Mouse (Mus musculus) lung, embryonic 16.5 days (tissue): ENCODE measurements around the gene Mpg. TPM values are rescaled to one million over a fixed set of nuclear protein-coding genes. Genes with fewer than 3 reads are reported as not detected.

Experiments
- ATAC-seq: fragments of 200-750 bp; cut with Nextera tagmentation; 2 replicates; pipeline ENCODE4 v1.8.0; 2017; ENCODE audit warnings: low read depth, mild to moderate bottlenecking, moderate library complexity
- H3K27ac ChIP-seq: fragments of 300-500 bp; sonication (generic); 2 replicates; pipeline ENCODE4 v1.5.1; 2014; ENCODE audit warnings: mild to moderate bottlenecking, control low read depth, low read length
- H3K27me3 ChIP-seq: fragments of 300-500 bp; sonication (generic); 2 replicates; pipeline ENCODE4 v1.6.1; 2014; ENCODE audit warnings: low read depth, low read length, mixed read lengths; ENCODE audit not compliant: control insufficient read depth, insufficient read depth
- H3K36me3 ChIP-seq: fragments of 300-500 bp; sonication (generic); 2 replicates; pipeline ENCODE4 v1.6.1; 2014; ENCODE audit warnings: low read length; ENCODE audit not compliant: control insufficient read depth, insufficient read depth
- H3K4me1 ChIP-seq: fragments of 300-500 bp; sonication (generic); replicated peaks from 2 replicates; pipeline ENCODE4 v1.6.1; 2014; ENCODE audit warnings: low read length, mixed read lengths; ENCODE audit not compliant: control insufficient read depth, insufficient read depth
- H3K4me2 ChIP-seq: fragments of 300-500 bp; sonication (generic); 2 replicates; pipeline ENCODE4 v1.6.1; 2014; ENCODE audit warnings: low read depth, low read length, control low read depth
- H3K4me3 ChIP-seq: fragments of 300-500 bp; sonication (generic); 2 replicates; pipeline ENCODE4 v1.5.1; 2014; ENCODE audit warnings: mild to moderate bottlenecking, low read length, control low read depth
- H3K9ac ChIP-seq: fragments of 300-500 bp; sonication (generic); 2 replicates; pipeline ENCODE4 v1.6.1; 2014; ENCODE audit warnings: low read length, control low read depth
- H3K9me3 ChIP-seq: fragments of 300-500 bp; sonication (generic); 2 replicates; pipeline ENCODE4 v1.6.1; 2016; ENCODE audit warnings: low read length; ENCODE audit not compliant: control insufficient read depth
- WGBS: fragments of 180-500 bp; shearing (Covaris S2); extraction: QIAGEN DNeasy Blood & Tissue Kit; methylation state at CpG from one replicate; pipeline ENCODE4 v1.1.7; 2014; 5-methylcytosine and 5-hydroxymethylcytosine counted together
- polyA plus RNA-seq: library from polyadenylated mRNA; unstranded; fragments of >200 nt; fragmentation: Nextera tagmentation; extraction: Ambion mirVana; gene quantifications from 2 replicates; pipeline ENCODE4 v1.2.1, GENCODE M21; 2015

Gene Mpg
- polyA plus RNA-seq, 1 experiment from 2014 or later, result 37.9 TPM

GRCm38 (mm10) chr11:32235646-32236045 is 9.3 kb downstream of the Mpg start:
- peak; percentile 73 for ATAC-seq
- Histone ChIP-seq H3K4me3 (no peak overlapping the region), H3K9ac (no peak overlapping the region), H3K36me3 (peaks cover 34% of the 10 kb centered on the region), H3K27ac (peak overlapping the region; percentile 44; the same call in 1 of the 2 replicates), H3K4me1 (peaks cover 9% of the 10 kb centered on the region), H3K9me3 (no peaks in the 10 kb centered on the region), H3K4me2 (no peak overlapping the region), H3K27me3 (no peaks in the 10 kb centered on the region)
- WGBS, result 34% methylated on average over 3 of the region's 3 CpGs

DNA sequence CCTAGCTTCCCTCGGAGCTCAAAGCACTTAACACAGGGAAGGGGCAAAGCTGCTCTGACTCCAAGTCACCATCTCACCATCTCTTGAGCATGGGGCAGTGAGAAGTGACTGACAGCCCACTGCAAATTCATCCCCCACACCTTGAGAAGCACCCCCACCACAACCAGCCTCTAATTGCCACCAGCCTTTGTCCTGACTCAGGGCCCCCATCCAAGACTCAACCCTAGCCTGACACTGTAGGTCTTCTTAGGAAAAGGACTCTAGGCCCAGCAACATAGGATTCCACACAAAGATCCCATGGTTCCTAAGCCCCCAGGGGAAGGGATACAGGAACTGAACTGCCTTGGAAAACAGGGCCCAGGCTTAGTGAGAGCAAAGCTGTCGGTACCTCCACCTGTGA is 9.8 kb downstream of the Mpg start:
- Histone ChIP-seq H3K9me3 (no peaks in the 10 kb centered on the region), H3K9ac (no peak overlapping the region), H3K4me3 (no peak overlapping the region), H3K27me3 (no peaks in the 10 kb centered on the region), H3K36me3 (peaks cover 33% of the 10 kb centered on the region), H3K27ac (no peak overlapping the region), H3K4me1 (peaks cover 9% of the 10 kb centered on the region), H3K4me2 (no peak overlapping the region)
- no peak for ATAC-seq
- WGBS, result 66% methylated on average over 2 of the region's 2 CpGs

GRCm38 (mm10) chr11:32236712-32237410 is 10.6 kb downstream of the Mpg start:
- Histone ChIP-seq H3K27ac (no peak overlapping the region), H3K27me3 (no peaks in the 10 kb centered on the region), H3K36me3 (peaks cover 29% of the 10 kb centered on the region), H3K9me3 (no peaks in the 10 kb centered on the region), H3K4me2 (no peak overlapping the region), H3K9ac (no peak overlapping the region), H3K4me1 (peaks cover 9% of the 10 kb centered on the region), H3K4me3 (no peak overlapping the region)
- no peak for ATAC-seq
- WGBS, result 57% methylated on average over 9 of the region's 9 CpGs

DNA sequence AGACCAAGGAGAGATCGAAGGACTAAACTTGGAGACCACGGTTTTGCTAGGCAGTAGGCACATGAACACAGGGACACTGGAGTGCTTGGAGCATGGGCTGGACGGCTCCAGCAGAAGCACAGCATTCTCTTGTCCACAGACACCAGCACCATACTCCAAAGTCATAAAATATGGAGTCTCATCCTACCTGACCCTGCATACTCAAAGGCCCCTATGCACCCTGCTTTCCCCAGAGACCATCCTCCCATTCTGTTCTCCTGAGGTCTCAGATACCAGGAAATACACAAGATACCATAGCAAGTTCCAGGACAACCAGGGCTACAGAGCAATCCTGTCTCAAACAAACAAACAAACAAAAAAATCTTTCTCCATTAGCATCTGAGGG is 11.1 kb downstream of the Mpg start:
- Histone ChIP-seq H3K4me2 (no peak overlapping the region), H3K27me3 (no peaks in the 10 kb centered on the region), H3K27ac (no peak overlapping the region), H3K4me3 (no peak overlapping the region), H3K9ac (no peak overlapping the region), H3K4me1 (peaks cover 9% of the 10 kb centered on the region), H3K36me3 (peaks cover 25% of the 10 kb centered on the region), H3K9me3 (no peaks in the 10 kb centered on the region)
- no peak for ATAC-seq
- 89% methylated on average over 3 of the region's 3 CpGs for WGBS

- Histone ChIP-seq H3K9ac (no peak overlapping the region), H3K27me3 (no peaks in the 10 kb centered on the region), H3K4me1 (peaks cover 9% of the 10 kb centered on the region), H3K4me2 (no peak overlapping the region), H3K4me3 (no peak overlapping the region), H3K9me3 (no peaks in the 10 kb centered on the region), H3K27ac (no peak overlapping the region), H3K36me3 (peaks cover 21% of the 10 kb centered on the region)
- ATAC-seq, result 0 out of 2 replicates have a peak, but pooled peaks have one; percentile 37
- 68% methylated on average over 5 of the region's 5 CpGs for WGBS
These were observed 12.0 kb downstream of the Mpg start for GRCm38 (mm10) chr11:32238093-32238860.

- no peak for ATAC-seq
- Histone ChIP-seq H3K9me3 (no peaks in the 10 kb centered on the region), H3K36me3 (peaks cover 14% of the 10 kb centered on the region)
These were observed 15.1 kb downstream of the Mpg start for GRCm38 (mm10) chr11:32241391-32241790.

DNA sequence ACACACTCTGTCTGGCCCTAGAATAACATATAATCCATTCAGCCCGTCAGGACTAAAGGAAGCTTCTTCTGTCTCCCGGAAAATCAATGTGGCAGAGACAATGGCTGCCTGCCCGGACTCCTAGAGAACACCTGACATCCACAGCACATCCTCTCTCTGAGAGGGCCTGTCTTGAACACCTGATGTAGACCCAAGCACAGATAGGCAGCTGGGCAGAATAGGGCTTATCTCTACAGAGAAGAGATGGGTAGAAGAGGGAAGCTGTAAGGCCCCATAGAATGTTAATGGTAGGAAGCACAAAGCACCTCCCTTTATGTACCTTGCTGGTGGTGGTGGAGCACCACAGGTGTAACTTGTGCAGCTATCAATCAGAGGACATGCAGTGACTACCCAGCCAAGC is 15.9 kb downstream of the Mpg start:
- H3K4me1 ChIP-seq, result no peaks in the 10 kb centered on the region
- WGBS, result 86% methylated on average over 3 of the region's 3 CpGs
- no peak overlapping the region for H3K27ac ChIP-seq
- no peak overlapping the region for H3K4me3 ChIP-seq
- no peaks in the 10 kb centered on the region for H3K9me3 ChIP-seq
- no peaks in the 10 kb centered on the region for H3K27me3 ChIP-seq
- no peak for ATAC-seq
- no peak overlapping the region for H3K9ac ChIP-seq
- no peak overlapping the region for H3K4me2 ChIP-seq
- peaks cover 11% of the 10 kb centered on the region for H3K36me3 ChIP-seq

More at GRCm38 (mm10) chr11:32241391-32241790, 15.1 kb downstream of the Mpg start:
- no peak overlapping the region for H3K9ac ChIP-seq
- no peak overlapping the region for H3K4me2 ChIP-seq
- H3K4me3 ChIP-seq, result no peak overlapping the region
- no peaks in the 10 kb centered on the region for H3K27me3 ChIP-seq
- H3K4me1 ChIP-seq, result no peaks in the 10 kb centered on the region; the same call in 1 of the 2 replicates
- H3K27ac ChIP-seq, result no peak overlapping the region

DNA sequence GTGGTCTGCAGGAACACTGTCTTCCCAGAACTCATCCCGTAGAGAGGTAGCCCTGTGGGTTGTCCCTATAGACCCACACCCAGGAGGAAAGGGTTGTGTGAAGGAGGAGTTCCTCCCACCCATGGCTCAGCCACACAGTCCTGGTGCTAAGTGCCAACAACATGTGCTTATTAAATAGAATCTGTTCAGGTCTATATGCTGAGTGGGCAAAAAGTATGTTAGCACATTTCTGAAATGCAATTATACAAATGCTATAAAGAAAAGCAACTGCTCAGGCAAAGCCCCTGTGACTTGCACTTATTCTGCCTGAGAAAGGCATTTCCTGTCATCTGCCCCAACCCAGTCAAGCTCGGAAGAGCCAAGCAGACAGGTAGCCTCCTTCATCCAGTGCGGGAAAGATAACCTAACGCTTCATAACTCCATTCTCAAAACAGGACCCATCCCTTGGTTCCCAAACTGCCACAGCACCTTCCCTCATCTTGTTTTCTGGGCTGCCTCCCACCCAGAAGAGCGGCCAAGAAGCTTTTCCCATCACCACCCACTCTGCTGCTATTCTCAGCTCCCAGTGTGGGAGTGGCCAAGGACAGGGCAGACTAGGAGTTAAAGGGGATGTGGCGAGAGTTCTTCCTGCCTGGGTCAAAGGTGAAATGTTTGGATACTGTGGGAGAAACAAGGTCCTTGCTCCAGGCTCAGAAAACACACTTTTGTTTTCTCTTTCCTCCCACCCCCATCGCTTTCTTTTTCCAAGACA is 17.1 kb downstream of the Mpg start:
- peak overlapping the region; percentile 33; the same call in 1 of the 2 replicates for H3K27ac ChIP-seq

DNA sequence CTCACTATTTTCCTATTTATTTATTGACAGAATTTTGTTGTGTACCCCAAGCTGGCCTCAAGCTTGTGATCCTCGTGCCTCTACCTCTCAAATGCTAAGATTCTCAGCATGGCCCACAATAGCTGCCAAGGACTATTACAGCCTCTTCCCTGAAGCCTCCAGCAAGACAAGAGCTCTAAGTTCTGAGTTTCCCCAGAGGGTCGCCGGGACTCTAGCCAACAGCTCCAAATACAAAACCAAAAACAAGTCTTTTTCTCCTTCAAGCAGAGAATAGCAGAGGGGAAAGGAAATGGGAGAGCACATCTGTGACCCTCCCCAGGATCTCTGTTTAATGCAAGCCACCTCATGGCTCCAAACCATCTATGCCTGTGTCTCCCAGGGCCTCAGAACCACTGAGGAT is 17.8 kb downstream of the Mpg start:
- Histone ChIP-seq H3K9ac (no peak overlapping the region), H3K9me3 (no peaks in the 10 kb centered on the region), H3K4me1 (no peaks in the 10 kb centered on the region), H3K4me3 (no peak overlapping the region), H3K27ac (no peak overlapping the region), H3K36me3 (peaks cover 11% of the 10 kb centered on the region), H3K4me2 (no peak overlapping the region), H3K27me3 (no peaks in the 10 kb centered on the region)
- ATAC-seq, result no peak
- WGBS, result 61% methylated on average over 3 of the region's 3 CpGs

More for the DNA sequence above, 17.1 kb downstream of the Mpg start:
- ATAC-seq, result peak; percentile 69; the same call in 1 of the 2 replicates
- WGBS, result 63% methylated on average over 7 of the region's 7 CpGs
- no peaks in the 10 kb centered on the region for H3K9me3 ChIP-seq
- H3K4me2 ChIP-seq, result no peak overlapping the region
- H3K9ac ChIP-seq, result no peak overlapping the region
- no peaks in the 10 kb centered on the region for H3K27me3 ChIP-seq
- peaks cover 11% of the 10 kb centered on the region for H3K36me3 ChIP-seq
- no peaks in the 10 kb centered on the region for H3K4me1 ChIP-seq
- no peak overlapping the region for H3K4me3 ChIP-seq
